ENCODE assay signal across 8 mouse cellular contexts in the genomic region with DNA sequence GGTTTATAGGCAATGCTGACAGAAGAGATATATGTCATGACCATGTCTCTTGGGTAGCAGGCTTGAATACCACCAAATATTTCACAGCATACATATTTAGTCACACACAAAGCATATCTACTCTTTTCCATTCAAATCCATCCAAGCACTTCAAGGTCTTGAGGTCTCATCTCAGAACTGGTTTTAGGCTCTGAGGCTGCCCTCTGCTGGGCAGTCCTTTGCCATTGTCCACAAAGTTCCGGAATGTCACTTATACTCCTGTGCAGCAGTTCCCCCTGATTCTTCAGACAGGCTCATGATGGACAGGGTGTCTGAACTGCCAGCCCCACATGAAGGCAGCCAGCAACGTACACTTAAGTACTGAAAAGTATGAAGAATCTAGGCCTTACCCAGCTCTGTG. TPM values are rescaled to one million over a fixed set of nuclear protein-coding genes. Genes with fewer than 3 reads are reported as not detected.
A peak's percentile ranks its signal among the peaks of the same experiment; 100 is the strongest.
DNase-seq lines count a peak whose midpoint lies in the region; TF ChIP-seq lines count a peak whose summit lies in the region.

No protein-coding gene starts in this region.

- H3K27ac ChIP-seq in gastrocnemius, adult 2 months = no peak overlapping the region
- peak overlapping the region; percentile 62 for H3K27ac ChIP-seq in testis, adult 2 months (ENCODE audit: control insufficient read depth, insufficient read depth, low read depth, low read length)
- H3K27ac ChIP-seq in small intestine, adult 2 months (ENCODE audit: insufficient read depth, low read depth, low read length) = no peak overlapping the region

- DNase-seq in gastrocnemius, adult 2 months = peak; percentile 50
- DNase-seq in gastrocnemius, adult 8-10 months (ENCODE audit: low spot score in 2 of 2) = no peak
- DNase-seq in testis, postnatal 14 days (ENCODE audit: low spot score) = no peak
- peak; percentile 70 for DNase-seq in kidney, adult 9 months
- no peak for DNase-seq in yolk sac, embryonic 10.5 days (ENCODE audit: low spot score)
- DNase-seq in right cerebral cortex, postnatal 14 days = no peak

- no peaks in the 10 kb centered on the region for H3K27me3 ChIP-seq in testis, adult 2 months (ENCODE audit: control insufficient read depth, insufficient read depth, low read length)
- H3K27me3 ChIP-seq in small intestine, adult 2 months (ENCODE audit: control insufficient read depth, insufficient read depth, low read length) = peaks cover 6% of the 10 kb centered on the region

- WGBS in small intestine, adult 2 months = 55% methylated on average over 2 of the region's 2 CpGs

- intact Hi-C loops in gastrocnemius, adult 2 months (cut with DNase I) = no loop called here

- H3K4me3 ChIP-seq in gastrocnemius, adult 2 months = no peak overlapping the region
- peak overlapping the region; percentile 47 for H3K4me3 ChIP-seq in testis, adult 2 months (ENCODE audit: control insufficient read depth, low read depth, low read length)
- no peak overlapping the region for H3K4me3 ChIP-seq in small intestine, adult 2 months (ENCODE audit: low read depth, low read length)

- no peaks in the 10 kb centered on the region; the same call in 1 of the 2 replicates for H3K36me3 ChIP-seq in testis, adult 2 months (ENCODE audit: control insufficient read depth, insufficient read depth, low read length)
- peaks cover 26% of the 10 kb centered on the region for H3K36me3 ChIP-seq in small intestine, adult 2 months (ENCODE audit: control insufficient read depth, insufficient read depth, low read length)

- no peak; the same call in 1 of the 2 replicates for TF ChIP-seq POLR2A in testis, adult 2 months (IDR thresholded peaks at IDR 0.05; ENCODE audit: control insufficient read depth, low read depth, low read length)
- no peak for TF ChIP-seq POLR2A in small intestine, adult 2 months (IDR thresholded peaks at IDR 0.05; ENCODE audit: low read depth, low read length)

- no peaks in the 10 kb centered on the region; the same call in 1 of the 2 replicates for H3K4me1 ChIP-seq in testis, adult 2 months (ENCODE audit: control insufficient read depth, insufficient read depth, low read length)
- peaks cover 9% of the 10 kb centered on the region for H3K4me1 ChIP-seq in small intestine, adult 2 months (ENCODE audit: control insufficient read depth, insufficient read depth, insufficient read length, low read length)

- TF ChIP-seq CTCF in gastrocnemius, adult 2 months (IDR thresholded peaks at IDR 0.05) = peak; percentile 64
- peak; percentile 15; the same call in 1 of the 2 replicates for TF ChIP-seq CTCF in testis, adult 2 months (IDR thresholded peaks at IDR 0.05; ENCODE audit: control insufficient read depth, insufficient read depth, insufficient replicate concordance, low read depth, low read length)
- peak; percentile 51; the same call in 1 of the 2 replicates for TF ChIP-seq CTCF in small intestine, adult 2 months (IDR thresholded peaks at IDR 0.05; ENCODE audit: extremely low read depth, insufficient read length, insufficient replicate concordance, low read depth, low read length)

RNA-seq across cellular contexts. Expression of gene Ccdc96, which starts 4.8 kb away (rescaled TPM):
- total RNA-seq in gastrocnemius, adult 2 months (2021) = under 1 TPM in 1 of 2 experiments, not detected in 1; 0.11 TPM
- total RNA-seq in gastrocnemius, adult 8-10 months (2022) = under 1 TPM in 3 of 4 experiments, not detected in 1; 0.07 to 0.18 (median 0.07) TPM
- 61.8 and 64.3 TPM in 2 replicates for polyA plus RNA-seq in testis, adult 2 months (2012; rRNA removed)
- polyA plus RNA-seq in small intestine, adult 2 months (2012; rRNA removed) = 0.03 TPM in 1 of 2 replicates, not detected in the other

RNA-seq across cellular contexts. Expression of gene Tada2b, which starts 5.1 kb away (rescaled TPM):
- total RNA-seq in gastrocnemius, adult 2 months (2021) = 10 to 100 TPM; 14.3 to 15.8 TPM
- total RNA-seq in gastrocnemius, adult 8-10 months (2022) = 10 to 100 TPM; 13.8 to 20.4 (median 17.2) TPM
- polyA plus RNA-seq in testis, adult 2 months (2012; rRNA removed) = 34.5 and 36.5 TPM in 2 replicates
- 7.0 and 8.6 TPM in 2 replicates for polyA plus RNA-seq in small intestine, adult 2 months (2012; rRNA removed)

RNA-seq across cellular contexts. Expression of gene Grpel1, which starts 24.4 kb away (rescaled TPM):
- total RNA-seq in gastrocnemius, adult 2 months (2021) = 10 to 100 TPM; 30.6 to 39.1 TPM
- 10 to 100 TPM; 31.2 to 35.5 (median 33.3) TPM for total RNA-seq in gastrocnemius, adult 8-10 months (2022)
- 18.2 and 18.5 TPM in 2 replicates for polyA plus RNA-seq in testis, adult 2 months (2012; rRNA removed)
- 6.4 and 9.0 TPM in 2 replicates for polyA plus RNA-seq in small intestine, adult 2 months (2012; rRNA removed)

Comparison
In these comparisons a context has a peak if more than half of its experiments do, and no peak if none do; other contexts are left out.
1. DNase-seq: peak in gastrocnemius, adult 2 months (single experiment) and kidney, adult 9 months (single experiment); none in gastrocnemius, adult 8-10 months (0 of 2), testis, postnatal 14 days (single experiment), yolk sac, embryonic 10.5 days (single experiment) and right cerebral cortex, postnatal 14 days (single experiment).
2. Peak in every context shown above with its lines, with median percentiles within 50 percentile points of each other: CTCF ChIP-seq.